Mouse (Mus musculus): ENCODE results near the gene Pycr1. TPM values are rescaled to one million over a fixed set of nuclear protein-coding genes. Genes with fewer than 3 reads are reported as not detected.
"Not testable (repeated sequence)": the region's sequence is repeated elsewhere in the genome, so short reads cannot be mapped to it uniquely, and the experiment has no call there.

The Pycr1 gene
- polyA plus RNA-seq, 1 experiment from 2014 or later = 33.8 TPM

GRCm38 (mm10) chr11:120676951-120677350 lies 33.4 kb upstream of the Pycr1 start:
- ATAC-seq (ENCODE audit: insufficient read depth, low FRiP score, low TSS enrichment) = no peak
- H3K4me1 ChIP-seq (ENCODE audit: control insufficient read depth, insufficient read depth, low read length) = peaks cover 4% of the 10 kb centered on the region; the same call in 1 of the 2 replicates
- peaks cover 7% of the 10 kb centered on the region for H3K36me3 ChIP-seq (ENCODE audit: control insufficient read depth, insufficient read depth, low read length)
- WGBS = 95% methylated on average over 4 of the region's 4 CpGs
- H3K4me2 ChIP-seq (ENCODE audit: low read depth) = no peak overlapping the region
- no peaks in the 10 kb centered on the region for H3K27me3 ChIP-seq (ENCODE audit: control insufficient read depth, insufficient read depth, low read length)
- H3K9ac ChIP-seq (ENCODE audit: low read length) = no peak overlapping the region
- H3K9me3 ChIP-seq (ENCODE audit: control insufficient read depth, low read length) = no peaks in the 10 kb centered on the region
- no peak for DNase-seq (ENCODE audit: low spot score)
- H3K4me3 ChIP-seq (ENCODE audit: low read depth, low read length) = no peak overlapping the region
- no peak overlapping the region for H3K27ac ChIP-seq (ENCODE audit: low read depth, low read length)

DNA sequence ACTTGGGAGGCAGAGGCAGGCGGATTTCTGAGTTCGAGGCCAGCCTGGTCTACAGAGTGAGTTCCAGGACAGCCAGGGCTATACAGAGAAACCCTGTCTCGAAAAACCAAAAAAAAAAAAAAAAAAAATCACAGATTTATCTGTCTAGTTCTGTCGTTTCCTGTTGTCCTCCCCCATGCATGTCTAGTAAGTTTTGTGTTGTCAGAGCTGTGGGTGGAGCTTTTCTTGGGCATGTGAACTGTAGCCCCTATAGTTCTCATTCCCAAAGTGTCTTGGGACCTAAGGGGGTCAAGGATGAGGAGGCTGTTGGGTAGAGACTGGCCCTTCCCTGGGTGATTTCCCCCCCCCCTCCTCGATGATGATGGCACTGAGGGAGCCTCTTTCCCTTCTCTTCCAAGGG lies 32.3 kb upstream of the Pycr1 start:
- not testable (repeated sequence) for H3K4me3 ChIP-seq (ENCODE audit: low read depth, low read length); ATAC-seq (ENCODE audit: insufficient read depth, low FRiP score, low TSS enrichment); H3K9ac ChIP-seq (ENCODE audit: low read length); H3K36me3 ChIP-seq (ENCODE audit: control insufficient read depth, insufficient read depth, low read length); H3K4me2 ChIP-seq (ENCODE audit: low read depth); DNase-seq (ENCODE audit: low spot score); H3K27me3 ChIP-seq (ENCODE audit: control insufficient read depth, insufficient read depth, low read length); H3K4me1 ChIP-seq (ENCODE audit: control insufficient read depth, insufficient read depth, low read length); H3K9me3 ChIP-seq (ENCODE audit: control insufficient read depth, low read length); H3K27ac ChIP-seq (ENCODE audit: low read depth, low read length)
- 87% methylated on average over 3 of the region's 5 CpGs for WGBS

- H3K9me3 ChIP-seq (ENCODE audit: control insufficient read depth, low read length) = no peaks in the 10 kb centered on the region
- peaks cover 4% of the 10 kb centered on the region; the same call in 1 of the 2 replicates for H3K4me1 ChIP-seq (ENCODE audit: control insufficient read depth, insufficient read depth, low read length)
- H3K27ac ChIP-seq (ENCODE audit: low read depth, low read length) = peak overlapping the region; percentile 67
- H3K27me3 ChIP-seq (ENCODE audit: control insufficient read depth, insufficient read depth, low read length) = no peaks in the 10 kb centered on the region
- peak overlapping the region; percentile 94 for H3K4me2 ChIP-seq (ENCODE audit: low read depth)
- H3K36me3 ChIP-seq (ENCODE audit: control insufficient read depth, insufficient read depth, low read length) = peaks cover 3% of the 10 kb centered on the region; the same call in 1 of the 2 replicates
- 46% methylated on average over 12 of the region's 12 CpGs for WGBS
- DNase-seq (ENCODE audit: low spot score) (no peak), ATAC-seq (ENCODE audit: insufficient read depth, low FRiP score, low TSS enrichment) (peak; percentile 26; the same call in 1 of the 2 replicates)
- peak overlapping the region; percentile 75 for H3K4me3 ChIP-seq (ENCODE audit: low read depth, low read length)
- peak overlapping the region; percentile 84 for H3K9ac ChIP-seq (ENCODE audit: low read length)
These were observed 30.1 kb upstream of the Pycr1 start for GRCm38 (mm10) chr11:120673594-120674122.

DNA sequence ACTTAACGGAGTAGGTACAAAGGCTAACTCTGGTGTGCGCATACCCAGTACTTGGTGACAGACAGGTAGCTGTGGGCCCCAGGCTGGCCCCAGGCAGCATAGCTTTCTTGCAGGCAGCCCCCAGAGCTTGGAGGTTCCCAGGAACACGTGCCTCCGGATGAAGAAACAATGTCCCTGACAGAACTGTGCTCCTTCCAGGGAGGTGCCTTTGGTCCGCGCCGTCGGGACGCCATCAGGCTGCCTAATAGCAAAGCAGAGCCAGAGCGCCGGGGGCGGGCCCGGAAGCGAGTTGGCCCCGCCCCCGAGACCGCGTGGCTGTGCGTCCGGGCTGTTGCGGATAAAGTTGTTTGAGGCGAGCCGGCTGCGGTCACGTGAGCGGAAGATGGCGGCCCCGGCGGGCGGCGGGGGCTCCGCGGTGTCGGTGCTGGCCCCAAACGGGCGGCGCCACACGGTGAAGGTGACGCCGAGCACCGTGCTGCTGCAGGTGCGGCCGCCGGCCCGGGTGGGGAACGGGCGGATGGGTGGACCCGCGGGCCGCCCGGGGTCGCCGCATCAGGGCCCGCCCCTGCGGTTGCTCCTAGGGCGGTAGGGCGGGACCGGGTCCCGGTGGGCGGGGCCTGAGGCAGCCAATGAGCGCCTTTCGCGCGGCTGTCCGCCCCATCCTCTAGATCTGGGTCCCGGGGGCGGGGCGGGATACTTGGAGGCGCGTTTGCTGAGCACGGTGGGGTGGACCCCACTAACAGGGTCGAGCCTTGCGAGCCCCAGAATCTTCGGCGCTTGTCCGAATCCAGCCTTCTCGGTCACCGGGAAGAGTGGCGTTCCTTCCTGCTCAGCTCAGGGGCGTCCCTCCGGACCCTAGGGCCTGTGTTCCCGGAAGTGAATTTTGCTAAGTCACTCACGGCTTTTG lies 29.4 kb upstream of the Pycr1 start, which contains the start of gene Aspscr1:
TSS of gene Aspscr1 (plus strand) at position 287 of the 907 bp plus-strand sequence.
- no peaks in the 10 kb centered on the region for H3K9me3 ChIP-seq (ENCODE audit: control insufficient read depth, low read length)
- ATAC-seq (ENCODE audit: insufficient read depth, low FRiP score, low TSS enrichment) (peak; percentile 96), DNase-seq (ENCODE audit: low spot score) (peak; percentile 97)
- H3K9ac ChIP-seq (ENCODE audit: low read length) = peak within 1 kb of the TSS; percentile 84
- H3K36me3 ChIP-seq (ENCODE audit: control insufficient read depth, insufficient read depth, low read length) = no peaks in the 10 kb centered on the region
- no peaks in the 10 kb centered on the region for H3K27me3 ChIP-seq (ENCODE audit: control insufficient read depth, insufficient read depth, low read length)
- peak within 1 kb of the TSS; percentile 75 for H3K4me3 ChIP-seq (ENCODE audit: low read depth, low read length)
- WGBS = 1% methylated on average over 72 of the region's 83 CpGs
- peak within 1 kb of the TSS; percentile 94 for H3K4me2 ChIP-seq (ENCODE audit: low read depth)
- peaks cover 4% of the 10 kb centered on the region; the same call in 1 of the 2 replicates for H3K4me1 ChIP-seq (ENCODE audit: control insufficient read depth, insufficient read depth, low read length)
- peak within 1 kb of the TSS; percentile 67 for H3K27ac ChIP-seq (ENCODE audit: low read depth, low read length)

- Histone ChIP-seq H3K9ac (ENCODE audit: low read length) (no peak overlapping the region), H3K27me3 (ENCODE audit: control insufficient read depth, insufficient read depth, low read length) (peaks cover 9% of the 10 kb centered on the region), H3K9me3 (ENCODE audit: control insufficient read depth, low read length) (no peaks in the 10 kb centered on the region), H3K36me3 (ENCODE audit: control insufficient read depth, insufficient read depth, low read length) (no peaks in the 10 kb centered on the region), H3K4me1 (ENCODE audit: control insufficient read depth, insufficient read depth, low read length) (no peaks in the 10 kb centered on the region), H3K4me2 (ENCODE audit: low read depth) (no peak overlapping the region), H3K27ac (ENCODE audit: low read depth, low read length) (no peak overlapping the region), H3K4me3 (ENCODE audit: low read depth, low read length) (no peak overlapping the region)
- WGBS = 3% methylated on average over 3 of the region's 3 CpGs
- ATAC-seq (ENCODE audit: insufficient read depth, low FRiP score, low TSS enrichment) = no peak
- DNase-seq (ENCODE audit: low spot score) = no peak
These were observed 23.0 kb upstream of the Pycr1 start for GRCm38 (mm10) chr11:120666617-120667016.

DNA sequence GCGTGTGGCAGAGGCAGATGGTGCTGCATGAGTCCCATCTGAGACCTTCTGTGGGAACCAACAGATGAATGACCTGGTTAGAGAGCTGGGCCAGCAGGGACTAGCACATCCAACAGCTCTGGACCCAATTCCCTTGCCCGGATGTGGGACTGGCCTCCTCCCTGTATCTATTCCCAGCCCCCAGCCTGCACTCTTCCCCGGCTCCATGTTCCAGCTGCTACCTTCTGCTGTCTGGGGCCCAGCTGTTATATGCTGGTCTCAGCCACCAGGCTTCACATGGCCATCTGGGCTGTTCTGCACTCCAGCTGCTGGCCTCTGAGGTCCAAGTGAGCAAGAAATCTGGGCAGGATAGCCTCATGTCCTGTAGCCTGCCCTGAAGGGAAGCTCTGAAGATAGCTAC lies 21.8 kb upstream of the Pycr1 start:
- no peak overlapping the region for H3K4me2 ChIP-seq (ENCODE audit: low read depth)
- ATAC-seq (ENCODE audit: insufficient read depth, low FRiP score, low TSS enrichment) (no peak), DNase-seq (ENCODE audit: low spot score) (no peak)
- no peak overlapping the region for H3K9ac ChIP-seq (ENCODE audit: low read length)
- H3K9me3 ChIP-seq (ENCODE audit: control insufficient read depth, low read length) = no peaks in the 10 kb centered on the region
- H3K4me3 ChIP-seq (ENCODE audit: low read depth, low read length) = no peak overlapping the region
- H3K4me1 ChIP-seq (ENCODE audit: control insufficient read depth, insufficient read depth, low read length) = peaks cover 8% of the 10 kb centered on the region
- H3K27me3 ChIP-seq (ENCODE audit: control insufficient read depth, insufficient read depth, low read length) = peaks cover 21% of the 10 kb centered on the region
- H3K36me3 ChIP-seq (ENCODE audit: control insufficient read depth, insufficient read depth, low read length) = no peaks in the 10 kb centered on the region
- 73% methylated on average over 3 of the region's 3 CpGs for WGBS
- H3K27ac ChIP-seq (ENCODE audit: low read depth, low read length) = no peak overlapping the region

- no peak for DNase-seq (ENCODE audit: low spot score)
- H3K27me3 ChIP-seq (ENCODE audit: control insufficient read depth, insufficient read depth, low read length) = peaks cover 38% of the 10 kb centered on the region
- no peak overlapping the region for H3K4me2 ChIP-seq (ENCODE audit: low read depth)
- H3K4me3 ChIP-seq (ENCODE audit: low read depth, low read length) = no peak overlapping the region
- H3K9me3 ChIP-seq (ENCODE audit: control insufficient read depth, low read length) = no peaks in the 10 kb centered on the region
- no peak overlapping the region for H3K9ac ChIP-seq (ENCODE audit: low read length)
- ATAC-seq (ENCODE audit: insufficient read depth, low FRiP score, low TSS enrichment) = no peak
- H3K27ac ChIP-seq (ENCODE audit: low read depth, low read length) = no peak overlapping the region
- H3K4me1 ChIP-seq (ENCODE audit: control insufficient read depth, insufficient read depth, low read length) = peaks cover 14% of the 10 kb centered on the region
- WGBS = 80% methylated on average over 5 of the region's 5 CpGs
- no peaks in the 10 kb centered on the region for H3K36me3 ChIP-seq (ENCODE audit: control insufficient read depth, insufficient read depth, low read length)
These were observed 20.1 kb upstream of the Pycr1 start for GRCm38 (mm10) chr11:120663714-120664113.

DNA sequence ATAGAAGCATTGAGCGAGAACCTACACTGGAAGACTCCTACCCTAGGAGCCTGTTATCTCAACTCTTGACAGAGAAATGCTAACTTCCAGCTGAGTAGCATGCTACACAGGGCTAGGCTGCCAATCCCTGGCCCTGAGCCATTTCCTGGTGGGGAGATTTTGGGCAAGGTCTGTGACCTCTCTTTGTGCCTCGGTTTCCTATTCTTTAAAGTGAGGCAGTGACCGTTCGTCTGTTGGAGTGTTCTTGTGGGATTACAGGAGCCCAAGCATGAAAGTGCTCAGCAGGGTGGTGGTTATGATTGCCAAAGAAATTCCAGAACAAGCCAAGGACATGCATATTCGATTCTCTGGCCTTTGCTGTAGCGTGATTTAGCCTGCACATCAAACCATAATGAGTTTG lies 19.2 kb upstream of the Pycr1 start:
- peaks cover 14% of the 10 kb centered on the region for H3K4me1 ChIP-seq (ENCODE audit: control insufficient read depth, insufficient read depth, low read length)
- H3K4me2 ChIP-seq (ENCODE audit: low read depth) = no peak overlapping the region
- 84% methylated on average over 6 of the region's 6 CpGs for WGBS
- H3K4me3 ChIP-seq (ENCODE audit: low read depth, low read length) = no peak overlapping the region
- H3K9me3 ChIP-seq (ENCODE audit: control insufficient read depth, low read length) = no peaks in the 10 kb centered on the region
- ATAC-seq (ENCODE audit: insufficient read depth, low FRiP score, low TSS enrichment) = no peak
- no peaks in the 10 kb centered on the region for H3K36me3 ChIP-seq (ENCODE audit: control insufficient read depth, insufficient read depth, low read length)
- H3K27me3 ChIP-seq (ENCODE audit: control insufficient read depth, insufficient read depth, low read length) = peaks cover 43% of the 10 kb centered on the region
- H3K27ac ChIP-seq (ENCODE audit: low read depth, low read length) = no peak overlapping the region
- DNase-seq (ENCODE audit: low spot score) = no peak
- H3K9ac ChIP-seq (ENCODE audit: low read length) = no peak overlapping the region

Data from neural tube, embryonic 11.5 days (tissue).